Mouse (Mus musculus): ENCODE measurements around the gene Sgf29. TPM values are rescaled to one million over a fixed set of nuclear protein-coding genes. Genes with fewer than 3 reads are reported as not detected.
"Not testable (repeated sequence)": the region's sequence is repeated elsewhere in the genome, so short reads cannot be mapped to it uniquely, and the experiment has no call there.

The Sgf29 gene
- polyA plus RNA-seq, 1 experiment from 2014 or later = 57.6 TPM

GRCm38 (mm10) chr7:126676207-126676606, 27.1 kb downstream of the Sgf29 start, which contains the start of gene Sult1a1:
Gene Sult1a1, minus strand, starts transcription at chr7:126676432.
- WGBS = 85% methylated on average over 1 of the region's 1 CpGs
- no peaks in the 10 kb centered on the region for H3K4me1 ChIP-seq (replicated peaks)
- H3K36me3 ChIP-seq = peaks cover 62% of the 10 kb centered on the region
- H3K27ac ChIP-seq = no peak within 1 kb of the TSS
- no peak within 1 kb of the TSS for H3K4me3 ChIP-seq
- H3K9me3 ChIP-seq = no peaks in the 10 kb centered on the region
- DNase-seq (ENCODE audit: low spot score) = no peak
- H3K27me3 ChIP-seq (ENCODE audit: insufficient read depth, poor library complexity, severe bottlenecking) = no peaks in the 10 kb centered on the region

DNA sequence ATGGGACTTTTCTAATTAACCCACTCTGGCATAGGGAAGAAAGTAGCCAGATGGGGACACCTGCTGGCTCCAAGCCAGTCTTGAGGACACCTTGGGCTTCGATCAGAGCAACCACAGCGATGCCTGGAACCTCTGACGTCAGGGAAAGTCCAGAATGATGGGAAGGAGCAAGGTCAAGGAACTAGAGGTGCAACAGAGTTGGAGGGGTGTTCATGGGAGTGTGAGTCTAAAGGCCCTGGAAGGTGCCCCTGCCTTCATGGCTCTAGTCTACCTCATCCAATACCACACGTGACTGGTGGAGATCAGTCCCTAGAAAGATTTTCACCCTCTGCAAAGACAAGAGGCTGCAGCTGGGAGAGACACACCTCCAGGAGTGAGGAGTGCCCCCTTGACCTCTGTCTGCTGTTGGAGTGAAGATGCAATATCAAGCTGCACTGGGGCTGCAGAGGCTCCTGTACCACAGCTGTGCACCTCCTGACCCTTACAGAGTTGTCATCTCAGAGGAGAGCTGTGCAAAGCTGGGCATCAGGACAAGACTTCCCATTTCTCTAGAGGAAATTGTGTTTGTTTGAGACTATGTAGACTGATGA, 27.6 kb downstream of the Sgf29 start:
- Histone ChIP-seq H3K4me3 (no peak overlapping the region), H3K4me1 (replicated peaks) (no peaks in the 10 kb centered on the region), H3K27me3 (ENCODE audit: insufficient read depth, poor library complexity, severe bottlenecking) (no peaks in the 10 kb centered on the region), H3K36me3 (peaks cover 57% of the 10 kb centered on the region), H3K27ac (no peak overlapping the region), H3K9me3 (no peaks in the 10 kb centered on the region)
- DNase-seq (ENCODE audit: low spot score) = no peak
- 83% methylated on average over 4 of the region's 4 CpGs for WGBS

- H3K4me1 ChIP-seq (replicated peaks) = no peaks in the 10 kb centered on the region
- peaks cover 39% of the 10 kb centered on the region for H3K36me3 ChIP-seq
- no peak for DNase-seq (ENCODE audit: low spot score)
- WGBS = 88% methylated on average over 8 of the region's 8 CpGs
- H3K27ac ChIP-seq = no peak overlapping the region
- no peaks in the 10 kb centered on the region for H3K9me3 ChIP-seq
- H3K4me3 ChIP-seq = no peak overlapping the region
- H3K27me3 ChIP-seq (ENCODE audit: insufficient read depth, poor library complexity, severe bottlenecking) = no peaks in the 10 kb centered on the region
These were observed 29.6 kb downstream of the Sgf29 start for GRCm38 (mm10) chr7:126678545-126679341.

GRCm38 (mm10) chr7:126679683-126680082, 30.6 kb downstream of the Sgf29 start:
- Histone ChIP-seq H3K4me3 (no peak overlapping the region), H3K9me3 (no peaks in the 10 kb centered on the region), H3K27me3 (ENCODE audit: insufficient read depth, poor library complexity, severe bottlenecking) (no peaks in the 10 kb centered on the region), H3K4me1 (replicated peaks) (no peaks in the 10 kb centered on the region), H3K27ac (no peak overlapping the region), H3K36me3 (peaks cover 29% of the 10 kb centered on the region)
- WGBS = 92% methylated on average over 5 of the region's 5 CpGs
- no peak for DNase-seq (ENCODE audit: low spot score)

GRCm38 (mm10) chr7:126681221-126681620, 32.1 kb downstream of the Sgf29 start:
- Histone ChIP-seq H3K36me3 (peaks cover 21% of the 10 kb centered on the region; the same call in 1 of the 2 replicates), H3K27me3 (ENCODE audit: insufficient read depth, poor library complexity, severe bottlenecking) (no peaks in the 10 kb centered on the region), H3K4me3 (no peak overlapping the region), H3K27ac (no peak overlapping the region), H3K4me1 (replicated peaks) (no peaks in the 10 kb centered on the region), H3K9me3 (no peaks in the 10 kb centered on the region)
- no peak for DNase-seq (ENCODE audit: low spot score)
- WGBS = 97% methylated on average over 5 of the region's 5 CpGs

- H3K4me1 ChIP-seq (replicated peaks); H3K27ac ChIP-seq; H3K9me3 ChIP-seq; DNase-seq (ENCODE audit: low spot score); H3K27me3 ChIP-seq (ENCODE audit: insufficient read depth, poor library complexity, severe bottlenecking); H3K4me3 ChIP-seq: not testable (repeated sequence)
- WGBS = 70% methylated on average over 4 of the region's 4 CpGs
- H3K36me3 ChIP-seq = peaks cover 35% of the 10 kb centered on the region
These were observed 39.0 kb downstream of the Sgf29 start for GRCm38 (mm10) chr7:126688156-126688555.

- H3K36me3 ChIP-seq = peaks cover 35% of the 10 kb centered on the region
- DNase-seq (ENCODE audit: low spot score) = no peak
- H3K9me3 ChIP-seq = no peaks in the 10 kb centered on the region
- no peak overlapping the region for H3K4me3 ChIP-seq
- no peaks in the 10 kb centered on the region for H3K27me3 ChIP-seq (ENCODE audit: insufficient read depth, poor library complexity, severe bottlenecking)
- 91% methylated on average over 3 of the region's 3 CpGs for WGBS
- H3K4me1 ChIP-seq (replicated peaks) = peaks cover 7% of the 10 kb centered on the region; the same call in 1 of the 2 replicates
- H3K27ac ChIP-seq = no peak overlapping the region
These were observed 39.9 kb downstream of the Sgf29 start for GRCm38 (mm10) chr7:126689021-126689420.

- 88% methylated on average over 3 of the region's 3 CpGs for WGBS
- Histone ChIP-seq H3K36me3 (peaks cover 35% of the 10 kb centered on the region), H3K4me3 (no peak overlapping the region), H3K9me3 (no peaks in the 10 kb centered on the region), H3K27me3 (ENCODE audit: insufficient read depth, poor library complexity, severe bottlenecking) (no peaks in the 10 kb centered on the region), H3K4me1 (replicated peaks) (peaks cover 15% of the 10 kb centered on the region), H3K27ac (no peak overlapping the region)
- no peak for DNase-seq (ENCODE audit: low spot score)
These were observed 41.6 kb downstream of the Sgf29 start for GRCm38 (mm10) chr7:126690737-126691136.

- Histone ChIP-seq H3K27me3 (ENCODE audit: insufficient read depth, poor library complexity, severe bottlenecking) (no peaks in the 10 kb centered on the region), H3K9me3 (no peaks in the 10 kb centered on the region), H3K4me1 (replicated peaks) (peaks cover 21% of the 10 kb centered on the region), H3K27ac (no peak overlapping the region), H3K36me3 (peaks cover 35% of the 10 kb centered on the region), H3K4me3 (no peak overlapping the region)
- WGBS = 76% methylated on average over 5 of the region's 5 CpGs
- no peak for DNase-seq (ENCODE audit: low spot score)
These were observed 42.6 kb downstream of the Sgf29 start for GRCm38 (mm10) chr7:126691676-126692075.

- WGBS = 93% methylated on average over 26 of the region's 26 CpGs
- no peaks in the 10 kb centered on the region for H3K9me3 ChIP-seq
- H3K27ac ChIP-seq = no peak overlapping the region
- no peak for DNase-seq (ENCODE audit: low spot score)
- peaks cover 41% of the 10 kb centered on the region for H3K36me3 ChIP-seq
- H3K27me3 ChIP-seq (ENCODE audit: insufficient read depth, poor library complexity, severe bottlenecking) = no peaks in the 10 kb centered on the region
- no peak overlapping the region for H3K4me3 ChIP-seq
- peaks cover 29% of the 10 kb centered on the region for H3K4me1 ChIP-seq (replicated peaks)
These were observed 43.3 kb downstream of the Sgf29 start for GRCm38 (mm10) chr7:126692426-126692825.

DNA sequence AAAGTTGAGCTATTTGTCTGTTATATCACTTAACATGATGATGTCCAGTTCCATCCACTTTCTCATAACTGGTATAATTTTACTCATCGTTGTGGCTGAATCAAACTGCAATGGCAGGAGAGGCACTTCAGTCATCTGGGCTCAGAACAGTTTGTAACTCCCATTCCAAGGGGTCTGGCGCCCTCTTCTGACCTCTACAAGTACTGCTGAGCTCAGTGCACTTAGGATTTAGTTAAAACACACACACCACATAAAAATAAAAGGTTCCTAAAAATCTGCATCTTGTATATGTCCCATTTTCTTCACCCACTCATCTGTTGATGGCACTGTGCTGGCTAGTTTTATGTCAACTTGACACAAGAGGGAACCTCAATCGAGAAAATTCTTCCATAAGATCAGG, 44.1 kb downstream of the Sgf29 start:
- H3K4me1 ChIP-seq (replicated peaks) = peaks cover 33% of the 10 kb centered on the region
- peak; percentile 73 for DNase-seq (ENCODE audit: low spot score)
- H3K27me3 ChIP-seq (ENCODE audit: insufficient read depth, poor library complexity, severe bottlenecking) = no peaks in the 10 kb centered on the region
- peaks cover 49% of the 10 kb centered on the region for H3K36me3 ChIP-seq
- H3K9me3 ChIP-seq = no peaks in the 10 kb centered on the region
- whole genome bisulfite sequencing = 39% methylated on average over 3 of the region's 3 CpGs
- no peak overlapping the region for H3K4me3 ChIP-seq
- H3K27ac ChIP-seq = no peak overlapping the region

DNA sequence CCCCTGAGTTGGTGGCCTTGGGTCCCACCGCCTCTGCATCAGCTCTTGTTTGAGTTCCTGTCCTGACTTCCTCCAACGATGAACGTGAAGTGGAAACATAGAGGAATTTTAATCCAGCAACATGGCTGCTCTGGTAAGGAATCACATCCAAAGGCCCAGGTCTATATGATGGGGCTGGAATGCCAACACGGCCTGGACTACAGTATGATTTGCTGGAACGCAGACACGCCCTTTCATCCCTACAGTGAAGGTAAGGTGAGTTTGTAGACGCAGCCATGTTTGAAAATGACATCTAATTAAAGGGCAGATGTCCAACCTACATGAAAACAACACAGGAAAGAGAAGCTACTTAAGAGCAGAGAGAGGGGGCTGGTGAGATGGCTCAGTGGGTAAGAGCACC, 44.7 kb downstream of the Sgf29 start:
- Histone ChIP-seq H3K9me3 (no peaks in the 10 kb centered on the region), H3K4me1 (replicated peaks) (peaks cover 33% of the 10 kb centered on the region), H3K27ac (no peak overlapping the region), H3K36me3 (peaks cover 53% of the 10 kb centered on the region), H3K27me3 (ENCODE audit: insufficient read depth, poor library complexity, severe bottlenecking) (no peaks in the 10 kb centered on the region), H3K4me3 (no peak overlapping the region)
- no peak for DNase-seq (ENCODE audit: low spot score)
- 92% methylated on average over 7 of the region's 7 CpGs for WGBS

DNA sequence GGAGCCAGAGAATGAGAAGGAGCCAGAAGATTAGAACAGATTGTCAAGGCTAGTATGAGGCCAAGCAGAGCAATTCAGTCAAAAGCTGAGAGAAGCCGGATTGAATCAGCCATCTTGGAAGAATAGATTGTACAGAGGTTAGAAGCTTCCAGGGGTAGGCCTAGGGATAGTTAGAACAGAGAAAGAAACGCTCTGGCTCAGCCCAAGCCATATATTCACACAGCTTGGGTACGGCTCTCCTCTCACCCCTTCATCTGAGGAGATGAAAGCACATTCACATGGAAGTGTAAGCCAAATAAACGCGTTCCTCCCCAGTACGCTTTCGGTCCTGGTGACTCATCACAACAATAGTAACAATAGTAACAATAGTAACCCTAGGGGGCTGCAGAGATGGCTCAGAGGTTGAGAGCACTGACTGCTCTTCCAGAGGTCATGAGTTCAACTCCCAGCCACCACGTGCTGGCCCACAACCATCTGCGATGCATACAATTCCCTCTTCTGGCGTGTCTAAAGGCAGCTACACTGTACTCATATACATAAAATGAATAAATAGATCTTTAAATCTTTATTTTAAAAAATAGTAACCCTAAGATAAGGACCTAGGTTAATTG, 45.4 kb downstream of the Sgf29 start:
- 28% methylated on average over 10 of the region's 10 CpGs for WGBS
- Histone ChIP-seq H3K27ac (peak overlapping the region; percentile 97), H3K4me1 (replicated peaks) (peaks cover 35% of the 10 kb centered on the region), H3K36me3 (peaks cover 57% of the 10 kb centered on the region), H3K4me3 (peak overlapping the region; percentile 93), H3K9me3 (no peaks in the 10 kb centered on the region), H3K27me3 (ENCODE audit: insufficient read depth, poor library complexity, severe bottlenecking) (no peaks in the 10 kb centered on the region)
- DNase-seq (ENCODE audit: low spot score) = peak; percentile 18
